Mouse (Mus musculus): ENCODE measurements around the gene Utp18.
"Not testable (repeated sequence)": the region's sequence is repeated elsewhere in the genome, so short reads cannot be mapped to it uniquely, and the experiment has no call there.

Utp18 gene

GRCm38 (mm10) chr11:93885572-93886410 lies at the start of gene Utp18, which contains the start of gene Mbtd1:
Utp18 (minus strand) TSS chr11:93885766.
Mbtd1 (plus strand) TSS chr11:93885852.
- DNase-seq: peak; percentile 99

- DNase-seq: no peak
These were observed 43.5 kb upstream of the Utp18 start for GRCm38 (mm10) chr11:93929106-93929505.

- not testable (repeated sequence) for DNase-seq
These were observed 29.5 kb upstream of the Utp18 start for GRCm38 (mm10) chr11:93915019-93915418.

- no peak for DNase-seq
These were observed 26.0 kb upstream of the Utp18 start for GRCm38 (mm10) chr11:93911603-93912002.

- DNase-seq: no peak
These were observed 23.3 kb upstream of the Utp18 start for GRCm38 (mm10) chr11:93908829-93909228.

GRCm38 (mm10) chr11:93907839-93908238 lies 22.3 kb upstream of the Utp18 start:
- DNase-seq: no peak

- no peak for DNase-seq
These were observed 21.3 kb upstream of the Utp18 start for GRCm38 (mm10) chr11:93906834-93907233.

- no peak for DNase-seq
These were observed 12.2 kb upstream of the Utp18 start for GRCm38 (mm10) chr11:93897732-93898131.

- DNase-seq: peak; percentile 10
These were observed 1.5 kb upstream of the Utp18 start for GRCm38 (mm10) chr11:93887080-93887447.

- DNase-seq: peak; percentile 46
These were observed 979 bp upstream of the Utp18 start for GRCm38 (mm10) chr11:93886411-93887079.

- DNase-seq: peak; percentile 78
These were observed 530 bp downstream of the Utp18 start for GRCm38 (mm10) chr11:93884901-93885571.

GRCm38 (mm10) chr11:93884068-93884467 lies 1.5 kb downstream of the Utp18 start:
- DNase-seq: no peak

GRCm38 (mm10) chr11:93862638-93863037 lies 22.9 kb downstream of the Utp18 start:
- DNase-seq: no peak

GRCm38 (mm10) chr11:93862045-93862623 lies 23.4 kb downstream of the Utp18 start:
- no peak for DNase-seq

GRCm38 (mm10) chr11:93861193-93861592 lies 24.4 kb downstream of the Utp18 start:
- no peak for DNase-seq

GRCm38 (mm10) chr11:93860540-93861172 lies 24.9 kb downstream of the Utp18 start:
- DNase-seq: no peak

- peak; percentile 63 for DNase-seq
These were observed 29.1 kb downstream of the Utp18 start for GRCm38 (mm10) chr11:93856284-93856955.

- DNase-seq: no peak
These were observed 33.0 kb downstream of the Utp18 start for GRCm38 (mm10) chr11:93852546-93852945.

- DNase-seq: no peak
These were observed 38.2 kb downstream of the Utp18 start for GRCm38 (mm10) chr11:93847342-93847741.

- no peak for DNase-seq
These were observed 49.8 kb downstream of the Utp18 start for GRCm38 (mm10) chr11:93835800-93836199.

- no peak for DNase-seq
These were observed 55.6 kb downstream of the Utp18 start for GRCm38 (mm10) chr11:93829971-93830370.

- no peak for DNase-seq
These were observed 56.3 kb downstream of the Utp18 start for GRCm38 (mm10) chr11:93829327-93829679.
